Mouse (Mus musculus) adrenal gland, postnatal 4 days (tissue): ENCODE measurements around the gene Thsd4. TPM values are rescaled to one million over a fixed set of nuclear protein-coding genes. Genes with fewer than 3 reads are reported as not detected.
"Not testable (repeated sequence)": the region's sequence is repeated elsewhere in the genome, so short reads cannot be mapped to it uniquely, and the experiment has no call there.

Source experiments
- DNase-seq, 2 experiments: peaks; one replicate each; pipeline ENCODE4 v3.0.0; 2021 to 2022; ENCODE audit warnings: low spot score in 2 of 2, mixed read lengths in 2 of 2
- total RNA-seq, 2 experiments: library from RNA; stranded (reverse); gene quantifications; 2 replicates each; pipeline ENCODE4 v1.2.3; 2021

Gene Thsd4
- total RNA-seq, 2 experiments from 2014 or later = 15.6 to 25.6 TPM

- DNase-seq = no peak
Measured at GRCm38 (mm10) chr9:60310741-60311317, 211.0 kb downstream of the Thsd4 start.

DNA sequence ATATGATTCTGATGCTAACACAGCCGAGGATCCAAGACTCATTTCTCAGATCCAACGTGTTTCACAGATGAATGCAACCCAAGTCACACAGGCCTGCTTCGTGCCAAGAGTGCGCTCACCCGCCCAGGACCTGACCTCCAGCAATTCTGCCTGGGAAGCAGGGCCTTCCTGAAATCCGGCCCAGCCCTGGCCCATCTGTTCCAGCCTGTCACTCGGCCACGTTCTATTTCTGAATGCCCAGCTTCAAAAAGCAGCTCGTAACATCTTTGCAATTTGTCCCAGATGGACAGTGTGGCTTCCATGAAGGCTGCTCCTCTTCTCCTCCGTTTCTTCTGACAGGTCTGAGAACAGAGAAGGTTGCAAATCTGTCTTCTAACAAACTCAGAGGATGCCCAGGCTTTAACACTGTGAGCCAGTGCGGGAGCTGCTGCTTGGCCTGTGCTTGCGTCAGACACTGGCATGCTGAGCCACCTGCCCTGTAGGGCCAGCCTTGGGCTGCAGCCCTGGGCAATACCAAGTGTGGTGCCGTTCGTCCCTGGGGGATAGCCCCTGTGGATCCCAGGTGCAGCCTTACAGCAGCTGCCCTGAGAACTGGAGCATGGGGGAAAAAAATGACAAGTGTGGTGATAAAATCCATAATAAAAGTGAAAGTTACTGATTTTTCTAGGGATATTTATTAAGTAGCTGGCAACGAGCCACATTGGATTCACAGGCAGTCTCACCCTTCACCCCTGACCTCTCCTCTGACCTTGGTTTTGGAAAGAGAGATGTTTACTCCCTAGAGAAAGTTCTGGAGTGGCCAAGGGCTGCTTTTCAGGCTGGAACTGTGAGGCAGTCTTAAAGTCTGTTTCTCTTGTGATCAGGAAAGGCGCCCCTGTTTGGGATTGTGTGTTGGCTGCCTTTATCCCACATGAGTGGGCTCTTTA, 211.8 kb downstream of the Thsd4 start:
- peak in 1 of 2 experiments; percentile 17 for DNase-seq

DNA sequence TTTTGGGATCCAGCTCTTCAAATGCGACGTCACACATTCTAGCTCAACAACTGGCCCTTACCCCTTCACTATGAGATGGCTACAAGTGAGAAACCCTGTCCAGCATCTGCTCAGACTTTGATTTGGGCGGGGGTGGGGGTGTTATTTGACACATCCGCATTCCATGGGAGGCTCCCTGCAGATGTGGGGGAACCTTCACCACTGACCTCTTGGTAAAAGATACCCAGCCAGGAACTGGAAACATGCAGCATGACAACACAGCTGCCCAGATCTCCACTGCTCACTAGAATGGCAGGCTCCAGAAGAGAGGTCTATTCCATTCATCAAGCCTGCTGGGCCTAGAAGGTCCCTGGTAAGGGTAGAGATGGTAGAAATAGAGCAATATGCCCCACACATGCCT, 213.7 kb downstream of the Thsd4 start:
- DNase-seq = no peak

DNA sequence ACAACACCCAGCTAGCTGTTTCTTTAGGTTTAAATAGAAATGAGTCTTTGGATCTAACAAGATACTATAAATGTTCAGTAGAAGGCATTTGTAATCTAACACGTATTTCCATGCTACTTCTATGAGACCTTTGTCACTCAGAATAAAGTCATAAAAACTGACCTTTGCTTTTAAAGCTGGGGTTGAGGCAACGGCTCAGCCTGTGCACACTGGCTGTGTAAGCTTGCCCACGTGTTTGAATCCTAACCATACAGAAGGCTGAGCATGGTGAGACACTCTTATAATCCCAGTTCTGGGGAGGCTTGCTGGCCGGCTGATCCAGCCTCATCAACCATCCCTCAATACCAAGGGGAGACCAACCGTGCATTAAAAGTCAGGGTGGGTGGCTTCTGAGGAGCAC, 214.4 kb downstream of the Thsd4 start:
- DNase-seq = no peak

GRCm38 (mm10) chr9:60306241-60306640, 215.6 kb downstream of the Thsd4 start:
- DNase-seq = no peak

DNA sequence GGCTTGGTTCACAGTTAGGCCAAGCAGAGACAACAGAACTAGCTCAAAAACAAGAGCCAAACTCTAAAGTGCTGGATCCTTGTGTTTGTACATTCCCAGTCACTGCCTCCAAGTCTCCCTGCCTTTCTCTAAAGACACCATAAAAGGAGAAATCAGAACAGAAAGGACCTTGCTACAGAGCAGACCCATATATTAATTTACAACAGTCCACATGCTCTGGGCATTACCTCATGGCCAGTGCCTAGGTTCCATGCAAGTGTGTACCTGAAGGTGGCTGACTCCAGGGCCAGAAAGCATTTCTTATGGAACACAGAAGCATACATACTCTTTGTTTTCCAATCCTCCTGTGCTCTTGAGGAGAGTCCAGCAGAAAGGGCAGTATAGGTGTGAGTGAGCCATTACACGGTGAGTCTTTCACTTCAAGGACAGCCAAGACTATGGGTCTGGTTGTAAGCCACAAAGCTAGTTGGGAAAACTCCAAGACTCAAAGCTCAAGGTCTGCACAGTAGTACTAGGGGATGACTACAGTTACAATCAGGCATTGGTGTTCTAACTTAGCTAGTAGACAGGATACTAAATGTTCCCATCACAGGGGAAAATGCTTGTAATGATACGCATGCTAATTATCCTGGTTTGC, 216.5 kb downstream of the Thsd4 start:
- DNase-seq = no peak

- no peak for DNase-seq
Measured at GRCm38 (mm10) chr9:60296276-60296675, 225.6 kb downstream of the Thsd4 start.

DNA sequence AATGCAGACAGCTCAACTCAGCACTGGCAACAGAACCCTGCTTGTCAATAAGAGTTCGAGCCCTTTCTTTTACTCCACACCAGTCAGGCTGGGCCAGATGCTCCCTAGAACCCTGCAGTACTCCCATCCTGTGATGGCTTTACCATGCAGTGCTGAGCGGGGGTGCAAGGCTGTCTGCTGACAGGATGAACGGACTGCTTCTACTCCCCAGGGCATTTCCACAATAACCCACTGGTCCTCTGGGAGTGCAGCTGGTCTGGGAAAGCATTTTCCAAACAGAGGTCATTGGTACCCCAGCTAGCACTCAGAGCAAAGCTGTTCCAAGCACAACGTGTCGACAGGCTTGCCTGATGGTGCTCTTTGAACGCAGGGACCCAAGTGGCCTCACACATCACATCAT, 226.6 kb downstream of the Thsd4 start:
- DNase-seq = no peak

DNA sequence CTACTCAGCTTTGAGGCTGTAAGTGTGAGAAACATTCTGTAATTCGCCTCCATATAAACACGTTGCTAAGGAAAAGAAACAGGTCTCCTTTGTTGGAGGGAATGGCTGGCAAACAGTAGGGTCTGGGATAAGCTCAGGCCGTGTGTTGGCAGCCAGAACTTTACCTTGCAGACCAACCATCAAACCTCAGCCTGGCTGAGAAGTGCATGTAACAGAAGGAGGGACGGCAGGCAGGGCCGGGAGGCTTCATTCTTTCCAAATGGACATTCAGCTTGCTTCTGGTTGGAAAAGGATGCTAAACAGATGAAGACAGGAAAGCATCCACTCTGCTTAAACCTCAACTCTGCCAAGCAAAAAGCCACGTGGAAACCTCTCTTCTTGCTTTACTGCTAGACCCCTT, 228.7 kb downstream of the Thsd4 start:
- no peak for DNase-seq

DNA sequence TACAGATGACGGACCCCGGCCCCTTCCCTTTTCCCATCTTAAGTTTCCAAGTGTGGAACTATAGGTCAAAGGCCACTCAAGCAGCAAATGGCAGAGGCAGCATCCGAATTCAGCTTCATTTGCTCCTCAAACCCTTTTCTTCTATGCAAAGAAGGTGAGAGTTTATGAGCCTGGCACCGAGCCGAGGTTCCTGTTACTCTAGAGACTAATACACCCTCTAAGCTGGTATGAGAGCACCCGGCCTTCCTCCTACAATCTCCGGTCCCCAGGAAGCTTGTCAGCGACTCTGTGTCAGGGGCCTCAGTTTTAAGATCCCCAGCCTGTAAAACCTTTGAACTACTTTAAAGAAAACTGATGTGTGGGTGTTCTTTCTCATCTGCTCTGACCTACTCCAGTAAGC, 231.1 kb downstream of the Thsd4 start:
- no peak for DNase-seq

DNA sequence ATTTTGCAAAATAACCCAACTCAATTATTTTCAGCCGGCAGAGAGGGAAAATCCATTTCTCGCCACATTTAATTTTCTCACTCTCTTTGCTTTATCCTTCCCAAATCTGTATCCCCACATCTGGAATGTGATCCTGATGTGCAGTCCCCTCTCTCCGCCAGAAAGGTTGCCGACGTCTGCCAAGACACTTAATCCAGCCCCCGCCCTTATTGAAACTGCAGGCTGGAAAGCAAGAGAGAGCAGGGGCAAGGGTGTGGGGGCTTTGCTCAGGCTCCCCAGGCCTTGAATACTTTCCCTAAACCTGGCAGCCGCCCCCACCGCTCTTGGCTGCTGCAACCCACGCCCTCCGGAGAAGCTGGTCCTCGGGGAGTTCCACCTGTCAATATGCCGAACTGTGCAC, 233.1 kb downstream of the Thsd4 start:
- no peak for DNase-seq

- DNase-seq = no peak
Measured at GRCm38 (mm10) chr9:60286390-60286789, 235.5 kb downstream of the Thsd4 start.

DNA sequence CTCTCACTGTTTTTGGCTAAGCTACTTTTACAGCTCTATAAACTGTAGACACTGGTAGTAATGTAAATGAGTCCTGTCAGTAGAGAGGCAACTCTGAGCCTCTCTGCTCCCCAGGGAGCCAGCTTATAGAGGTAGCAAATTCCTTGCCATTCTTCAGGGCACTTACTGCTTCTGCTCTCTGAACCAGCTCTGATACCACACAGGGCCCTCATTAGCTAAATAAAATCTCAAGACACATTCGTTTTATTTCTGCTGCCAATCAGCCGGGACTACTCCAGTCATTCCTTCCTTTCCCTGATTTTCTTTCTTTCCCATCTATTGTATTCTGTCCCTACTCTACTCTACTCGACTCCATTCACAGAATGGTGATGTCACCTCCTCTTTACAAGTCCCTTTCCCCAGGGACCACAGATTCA, 236.8 kb downstream of the Thsd4 start:
- DNase-seq = no peak

DNA sequence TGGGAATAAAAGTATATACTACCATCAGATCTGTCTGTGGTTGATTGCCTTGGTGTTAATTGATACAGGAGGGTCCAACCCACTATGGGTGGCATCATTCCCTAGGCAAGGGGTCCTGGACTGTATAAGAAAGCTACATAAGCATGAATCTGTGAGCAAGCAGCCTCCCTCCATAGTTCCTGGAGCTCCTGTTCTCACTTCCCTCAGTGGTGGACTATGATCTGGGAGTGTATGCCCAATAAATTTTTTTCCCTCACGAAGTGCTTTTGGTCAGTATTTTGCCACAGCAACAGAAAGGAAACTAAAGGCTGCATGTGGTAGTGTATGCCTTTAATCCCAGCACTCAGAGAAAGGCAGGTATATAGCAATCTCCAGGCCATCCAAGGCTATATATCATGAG, 237.5 kb downstream of the Thsd4 start:
- DNase-seq = no peak

- DNase-seq = no peak
Measured at GRCm38 (mm10) chr9:60283546-60283945, 238.3 kb downstream of the Thsd4 start.

DNA sequence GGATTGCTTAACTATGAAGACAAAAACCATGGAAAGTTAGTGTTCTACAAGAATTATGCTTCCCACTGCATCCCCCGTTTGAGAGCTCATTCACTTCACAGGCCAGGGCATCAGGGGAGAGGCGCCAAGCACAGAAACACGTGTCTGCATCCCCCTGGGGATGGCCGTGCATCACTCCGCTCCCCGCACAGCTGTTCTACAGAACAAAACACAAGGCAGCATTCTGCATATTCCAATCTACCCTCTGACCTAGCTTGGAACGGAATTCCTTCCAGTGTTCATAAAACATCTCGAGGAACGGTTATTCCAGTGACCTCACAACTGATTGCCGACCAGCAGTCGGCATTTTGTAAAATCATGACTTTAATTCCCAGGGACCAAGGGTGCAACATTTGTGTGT, 240.6 kb downstream of the Thsd4 start:
- no peak for DNase-seq

DNA sequence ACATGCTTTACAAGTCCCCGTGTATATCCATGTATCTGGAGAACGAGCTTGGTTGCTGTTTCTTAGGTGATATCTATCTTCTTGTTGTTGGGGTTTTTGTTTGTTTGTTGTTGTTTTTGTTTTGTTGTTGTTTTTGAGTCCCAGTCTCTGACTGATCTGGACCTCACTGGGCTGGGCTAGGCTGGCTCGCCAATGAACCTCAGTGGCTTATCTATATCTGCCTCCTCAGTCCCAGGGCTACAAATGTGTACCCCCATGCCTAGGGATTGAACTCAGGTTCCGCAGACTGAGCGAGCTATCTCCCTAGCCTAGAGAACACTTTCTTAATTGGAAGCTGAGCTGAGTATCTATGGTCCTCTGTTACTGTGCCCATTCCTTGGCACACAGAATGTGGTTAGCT, 241.1 kb downstream of the Thsd4 start:
- no peak for DNase-seq

- no peak for DNase-seq
Measured at GRCm38 (mm10) chr9:60279556-60279955, 242.3 kb downstream of the Thsd4 start.

DNA sequence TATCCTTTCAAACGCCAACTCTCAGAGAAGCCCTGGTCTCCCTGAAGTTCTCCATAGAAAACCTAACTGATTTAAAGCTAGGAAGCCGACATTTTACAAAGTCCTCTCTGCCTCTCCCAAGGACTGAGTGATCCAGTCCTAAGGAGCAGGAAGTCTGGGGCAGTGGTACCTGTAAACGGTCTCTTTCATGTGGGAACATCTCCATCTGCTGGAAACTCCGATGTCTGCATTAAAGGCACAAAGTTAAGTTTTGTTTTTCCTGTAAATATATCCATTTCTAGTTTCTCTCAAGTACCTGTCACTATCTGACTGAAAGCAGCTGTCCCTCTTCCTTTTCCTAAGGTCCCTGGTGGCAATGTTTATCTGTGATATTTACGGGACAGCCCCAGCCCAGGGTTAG, 245.5 kb downstream of the Thsd4 start:
- DNase-seq = no peak

DNA sequence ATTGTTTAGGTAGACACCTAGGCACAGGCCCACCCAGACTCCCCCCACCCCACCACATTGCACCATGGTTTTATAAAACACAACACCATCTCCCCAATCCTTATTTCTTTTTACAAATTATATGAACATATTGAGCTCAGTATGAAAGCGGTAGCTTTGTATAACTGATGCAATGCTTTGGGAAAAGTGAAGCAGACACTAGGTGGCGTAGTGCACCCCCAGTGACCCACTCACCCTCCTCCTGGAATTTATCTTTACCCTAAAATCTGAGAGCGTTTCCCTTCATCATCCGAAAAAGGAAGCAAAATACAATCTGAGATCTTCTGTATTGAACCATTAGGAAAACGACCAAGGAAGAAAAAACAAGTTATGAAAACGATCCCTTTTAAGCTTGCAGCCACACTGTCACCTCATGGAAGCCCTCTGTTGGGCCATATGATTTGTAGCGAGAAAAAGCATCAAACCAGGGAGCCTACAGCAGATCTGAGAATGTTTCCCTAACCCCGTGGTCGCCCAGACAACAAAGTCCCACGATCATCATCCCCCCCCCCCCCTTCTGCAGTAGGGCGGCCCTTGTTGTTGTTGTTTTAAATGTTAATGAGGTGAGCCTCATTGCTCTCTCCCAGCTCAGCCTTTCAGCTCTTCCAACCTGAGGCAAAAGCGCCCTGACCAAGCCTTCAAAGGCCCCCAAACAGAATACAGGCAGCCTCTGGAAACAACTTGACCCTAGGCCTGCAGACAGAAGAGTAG, 246.3 kb downstream of the Thsd4 start:
- DNase-seq = no peak

DNA sequence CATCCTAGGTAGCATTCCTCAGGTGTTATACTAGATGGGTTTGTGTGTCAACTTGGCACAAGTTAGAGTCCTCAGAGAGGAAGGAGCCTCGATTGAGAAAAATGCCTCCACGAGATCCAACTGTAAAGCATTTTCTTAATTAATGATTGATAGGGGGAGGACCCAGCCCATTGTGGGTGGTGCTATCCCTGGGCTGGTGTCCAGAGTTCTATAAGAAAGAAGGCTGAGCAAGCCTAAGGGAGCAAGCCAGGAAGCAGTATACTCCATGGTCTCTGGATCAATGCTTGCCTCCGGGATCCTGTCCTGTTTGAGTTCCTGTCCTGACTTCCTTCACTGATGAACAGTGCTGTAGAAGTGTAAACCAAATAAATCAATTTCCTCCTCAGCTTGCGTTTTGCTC, 247.3 kb downstream of the Thsd4 start:
- no peak for DNase-seq

- not testable (repeated sequence) for DNase-seq
Measured at GRCm38 (mm10) chr9:60272345-60272744, 249.5 kb downstream of the Thsd4 start.
